Mouse (Mus musculus) spleen, adult 2 months (tissue): Measurements from ENCODE around the gene Nfkbiz. TPM values are rescaled to one million over a fixed set of nuclear protein-coding genes. Genes with fewer than 3 reads are reported as not detected.

Experiments
- DNase-seq, 2 experiments: peaks; one replicate each; pipeline versions ENCODE4 v3.0.0 to v3.0.0-alpha.2; 2012 to 2021; ENCODE audit warnings: low spot score in 2 of 2, low read depth in 1 of 2
- H3K27ac ChIP-seq: fragments of 200-500 bp; 2 replicates; pipeline ENCODE4 v1.5.1; 2012; ENCODE audit warnings: low read length, inconsistent platforms; ENCODE audit not compliant: insufficient read depth
- H3K27me3 ChIP-seq: fragments of 200-500 bp; 2 replicates; pipeline ENCODE4 v1.6.1; 2012; ENCODE audit warnings: mild to moderate bottlenecking, moderate library complexity, low read length, inconsistent platforms; ENCODE audit not compliant: control insufficient read depth, insufficient read depth
- H3K36me3 ChIP-seq: fragments of 200-500 bp; 2 replicates; pipeline ENCODE4 v1.6.1; 2012; ENCODE audit warnings: mild to moderate bottlenecking, low read length, inconsistent platforms; ENCODE audit not compliant: control insufficient read depth, insufficient read depth
- H3K4me1 ChIP-seq: fragments of 200-500 bp; 2 replicates; pipeline ENCODE4 v1.6.1; 2011; ENCODE audit warnings: inconsistent platforms; ENCODE audit not compliant: control insufficient read depth, insufficient read depth, insufficient read length
- H3K4me3 ChIP-seq: fragments of 200-500 bp; 2 replicates; pipeline ENCODE4 v1.5.1; 2011; ENCODE audit warnings: mild to moderate bottlenecking, inconsistent platforms; ENCODE audit not compliant: insufficient read depth, insufficient read length; ENCODE audit errors: extremely low read depth
- CTCF ChIP-seq: fragments of 200-500 bp; IDR thresholded peaks from 2 replicates; pipeline ENCODE4 v1.5.1; 2011; ENCODE audit warnings: mild to moderate bottlenecking, inconsistent platforms; ENCODE audit not compliant: insufficient read depth, insufficient read length, insufficient replicate concordance; ENCODE audit errors: extremely low read depth
- POLR2A ChIP-seq: fragments of 200-500 bp; IDR thresholded peaks from 2 replicates; pipeline ENCODE4 v1.6.1; 2011; ENCODE audit warnings: low read depth, low read length, inconsistent platforms
- WGBS: fragments of 180-500 bp; shearing (Covaris S2); methylation state at CpG from one replicate; pipeline ENCODE4 v1.1.7; 2018; 5-methylcytosine and 5-hydroxymethylcytosine counted together
- polyA plus RNA-seq: library from polyadenylated mRNA; depleted of rRNA; stranded (reverse); fragments of >200 nt; gene quantifications from 2 replicates; pipeline ENCODE4 v1.2.3, GENCODE M21; 2012; rRNA removed

Nfkbiz gene
- polyA plus RNA-seq, 1 experiment, result 16.6 TPM

- 85% methylated on average over 7 of the region's 7 CpGs for WGBS
- Histone ChIP-seq H3K27ac (no peak overlapping the region), H3K4me1 (peaks cover 18% of the 10 kb centered on the region), H3K4me3 (no peak overlapping the region), H3K36me3 (no peaks in the 10 kb centered on the region), H3K27me3 (no peaks in the 10 kb centered on the region)
- DNase-seq, result no peak
- TF ChIP-seq POLR2A (no peak), CTCF (no peak)
Measured at GRCm38 (mm10) chr16:55784379-55784778, 54.3 kb downstream of the Nfkbiz start.

DNA sequence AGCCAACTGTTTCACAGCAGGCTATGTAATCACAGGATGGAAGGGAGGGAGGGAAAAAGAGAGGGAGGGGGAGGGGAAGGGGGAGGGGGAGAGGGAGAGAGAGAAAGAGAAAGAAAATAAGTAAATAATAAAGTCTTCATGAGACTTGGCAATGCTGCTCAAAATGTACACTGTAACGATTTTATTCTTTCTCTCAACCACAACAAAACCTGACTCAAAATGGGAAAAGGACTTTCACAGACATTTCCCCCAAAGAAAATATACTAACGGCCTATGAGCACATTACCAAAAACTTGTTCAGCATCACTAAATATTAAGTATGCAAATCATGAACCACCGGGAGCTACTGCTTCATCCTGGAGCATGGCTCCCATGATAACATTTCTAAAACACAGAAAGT is 54.8 kb downstream of the Nfkbiz start:
- Histone ChIP-seq H3K27ac (no peak overlapping the region), H3K27me3 (no peaks in the 10 kb centered on the region), H3K4me1 (peaks cover 15% of the 10 kb centered on the region), H3K36me3 (no peaks in the 10 kb centered on the region), H3K4me3 (no peak overlapping the region)
- no peak for DNase-seq
- no peak for TF ChIP-seq CTCF
- no peak for TF ChIP-seq POLR2A
- 57% methylated on average over 3 of the region's 3 CpGs for WGBS

DNA sequence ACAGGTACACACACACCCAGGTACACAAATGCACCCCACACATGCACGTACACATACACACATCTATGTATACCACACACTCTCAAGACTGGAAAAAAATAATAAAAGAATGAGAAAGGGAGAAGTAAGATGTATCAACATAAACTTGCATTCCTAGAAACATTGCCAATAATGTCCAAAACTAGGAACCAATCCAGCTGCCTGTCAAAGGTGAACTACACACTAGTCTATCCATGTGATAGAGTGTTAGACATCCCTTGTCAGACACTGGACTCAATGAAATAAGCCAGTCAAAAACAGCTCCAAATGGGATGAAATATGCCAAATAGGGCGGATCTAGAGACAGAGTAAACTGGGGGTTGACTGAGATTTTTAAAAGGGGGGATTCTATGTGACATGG is 55.8 kb downstream of the Nfkbiz start:
- H3K4me1 ChIP-seq, result peaks cover 6% of the 10 kb centered on the region; the same call in 1 of the 2 replicates
- H3K4me3 ChIP-seq, result no peak overlapping the region
- no peak for TF ChIP-seq POLR2A
- TF ChIP-seq CTCF, result no peak
- no peak for DNase-seq
- WGBS, result 92% methylated on average over 2 of the region's 2 CpGs
- no peak overlapping the region for H3K27ac ChIP-seq
- H3K36me3 ChIP-seq, result no peaks in the 10 kb centered on the region
- no peaks in the 10 kb centered on the region for H3K27me3 ChIP-seq

DNA sequence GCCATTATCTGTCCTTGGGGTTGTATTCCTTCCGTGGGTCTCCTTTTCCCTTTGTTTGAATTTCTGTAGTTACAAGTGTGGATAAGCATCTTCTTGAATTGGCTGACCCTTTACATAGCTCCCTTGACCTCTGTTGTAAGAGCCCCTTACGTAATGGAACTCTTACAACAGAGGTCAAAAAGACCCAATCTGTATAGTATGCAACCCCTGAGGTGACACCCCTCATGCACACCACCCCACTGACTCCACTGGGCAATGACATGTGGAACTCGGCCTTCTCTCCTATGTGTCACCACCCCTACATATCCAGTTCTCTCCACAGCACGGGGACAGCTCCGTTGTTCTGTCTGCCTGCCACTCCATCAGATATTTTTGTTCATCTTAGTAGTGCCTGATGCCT is 56.9 kb downstream of the Nfkbiz start:
- H3K36me3 ChIP-seq, result no peaks in the 10 kb centered on the region
- H3K27ac ChIP-seq, result no peak overlapping the region
- no peak overlapping the region for H3K4me3 ChIP-seq
- H3K4me1 ChIP-seq, result no peaks in the 10 kb centered on the region; the same call in 1 of the 2 replicates
- H3K27me3 ChIP-seq, result no peaks in the 10 kb centered on the region
- 86% methylated on average over 5 of the region's 5 CpGs for WGBS
- DNase-seq, result no peak
- TF ChIP-seq CTCF (no peak), POLR2A (no peak)

GRCm38 (mm10) chr16:55780958-55781558 is 57.6 kb downstream of the Nfkbiz start:
- Histone ChIP-seq H3K36me3 (no peaks in the 10 kb centered on the region), H3K27me3 (no peaks in the 10 kb centered on the region), H3K4me3 (no peak overlapping the region), H3K4me1 (no peaks in the 10 kb centered on the region; the same call in 1 of the 2 replicates), H3K27ac (no peak overlapping the region)
- TF ChIP-seq CTCF (no peak), POLR2A (no peak)
- WGBS, result 51% methylated on average over 5 of the region's 5 CpGs
- DNase-seq, result no peak

- Histone ChIP-seq H3K27ac (no peak overlapping the region), H3K4me3 (no peak overlapping the region), H3K4me1 (no peaks in the 10 kb centered on the region), H3K36me3 (no peaks in the 10 kb centered on the region), H3K27me3 (no peaks in the 10 kb centered on the region)
- no peak for DNase-seq
- no peak for TF ChIP-seq POLR2A
- TF ChIP-seq CTCF, result no peak
- 62% methylated on average over 11 of the region's 11 CpGs for WGBS
Measured at GRCm38 (mm10) chr16:55776329-55776728, 62.4 kb downstream of the Nfkbiz start.

- Histone ChIP-seq H3K4me1 (no peaks in the 10 kb centered on the region; the same call in 1 of the 2 replicates), H3K36me3 (no peaks in the 10 kb centered on the region), H3K4me3 (no peak overlapping the region), H3K27me3 (no peaks in the 10 kb centered on the region), H3K27ac (no peak overlapping the region)
- TF ChIP-seq CTCF (no peak), POLR2A (no peak)
- DNase-seq, result no peak
- WGBS, result 68% methylated on average over 3 of the region's 3 CpGs
Measured at GRCm38 (mm10) chr16:55770247-55770646, 68.5 kb downstream of the Nfkbiz start.

Other genes with a start within 250 kb of the Nfkbiz start
- 6.0 and 6.1 TPM in 2 replicates for gene Nxpe3, start 56.4 kb upstream of the Nfkbiz start, polyA plus RNA-seq
- 1.7 TPM in 2 replicates for gene Cep97, start 96.0 kb upstream of the Nfkbiz start, polyA plus RNA-seq
- 76.2 and 82.6 TPM in 2 replicates for gene Rpl24, start 127.4 kb upstream of the Nfkbiz start, polyA plus RNA-seq
- gene Zbtb11, start 135.0 kb upstream of the Nfkbiz start, polyA plus RNA-seq, result 3.9 and 4.7 TPM in 2 replicates
- 5.6 and 7.3 TPM in 2 replicates for gene Pcnp, start 190.8 kb upstream of the Nfkbiz start, polyA plus RNA-seq
- 2.6 and 3.1 TPM in 2 replicates for gene Trmt10c, start 198.9 kb upstream of the Nfkbiz start, polyA plus RNA-seq
- gene Senp7, start 209.4 kb upstream of the Nfkbiz start, polyA plus RNA-seq, result 2.9 and 3.6 TPM in 2 replicates